Mouse (Mus musculus) kidney, embryonic 14.5 days (tissue): ENCODE measurements around the gene Pmepa1. TPM values are rescaled to one million over a fixed set of nuclear protein-coding genes. Genes with fewer than 3 reads are reported as not detected.

Experiments used
- ATAC-seq: fragments of 200-750 bp; cut with Nextera tagmentation; 2 replicates; pipeline ENCODE4 v1.8.0; 2017; ENCODE audit warnings: moderate number of reproducible peaks, mild to moderate bottlenecking, moderate TSS enrichment, moderate library complexity; ENCODE audit not compliant: low FRiP score, low TSS enrichment
- H3K27ac ChIP-seq: fragments of 300-500 bp; sonication (generic); 2 replicates; pipeline ENCODE4 v1.5.1; 2014; ENCODE audit warnings: low read depth, mild to moderate bottlenecking, low read length, moderate library complexity, mixed read lengths
- H3K27me3 ChIP-seq: fragments of 300-500 bp; sonication (generic); 2 replicates; pipeline ENCODE4 v1.6.1; 2014; ENCODE audit warnings: mild to moderate bottlenecking, low read length; ENCODE audit not compliant: control insufficient read depth, insufficient read depth
- H3K36me3 ChIP-seq: fragments of 300-500 bp; sonication (generic); 2 replicates; pipeline ENCODE4 v1.6.1; 2014; ENCODE audit warnings: low read length, mixed read lengths; ENCODE audit not compliant: control insufficient read depth, insufficient read depth
- H3K4me1 ChIP-seq: fragments of 300-500 bp; sonication (generic); 2 replicates; pipeline ENCODE4 v1.6.1; 2014; ENCODE audit warnings: low read length, mixed read lengths; ENCODE audit not compliant: control insufficient read depth, insufficient read depth
- H3K4me2 ChIP-seq: fragments of 300-500 bp; sonication (generic); replicated peaks from 2 replicates; pipeline ENCODE4 v1.6.1; 2014; ENCODE audit warnings: low read depth, mild to moderate bottlenecking, low read length
- H3K4me3 ChIP-seq: fragments of 300-500 bp; sonication (generic); 2 replicates; pipeline ENCODE4 v1.5.1; 2014; ENCODE audit warnings: mild to moderate bottlenecking, low read length
- H3K9ac ChIP-seq: fragments of 300-500 bp; sonication (generic); 2 replicates; pipeline ENCODE4 v1.6.1; 2014; ENCODE audit warnings: low read depth, mild to moderate bottlenecking, low read length, moderate library complexity
- H3K9me3 ChIP-seq: fragments of 300-500 bp; sonication (generic); 2 replicates; pipeline ENCODE4 v1.6.1; 2016; ENCODE audit warnings: low read length; ENCODE audit not compliant: control insufficient read depth
- WGBS: fragments of 180-500 bp; shearing (Covaris S2); extraction: QIAGEN DNeasy Blood & Tissue Kit; methylation state at CpG from one replicate; pipeline ENCODE4 v1.1.7; 2014; 5-methylcytosine and 5-hydroxymethylcytosine counted together
- polyA plus RNA-seq: library from polyadenylated mRNA; unstranded; fragments of >200 nt; fragmentation: Nextera tagmentation; extraction: Ambion mirVana; gene quantifications from 2 replicates; pipeline ENCODE4 v1.2.1, GENCODE M21; 2014

The Pmepa1 gene
- polyA plus RNA-seq, 1 experiment from 2014 or later, result 4.9 TPM

DNA sequence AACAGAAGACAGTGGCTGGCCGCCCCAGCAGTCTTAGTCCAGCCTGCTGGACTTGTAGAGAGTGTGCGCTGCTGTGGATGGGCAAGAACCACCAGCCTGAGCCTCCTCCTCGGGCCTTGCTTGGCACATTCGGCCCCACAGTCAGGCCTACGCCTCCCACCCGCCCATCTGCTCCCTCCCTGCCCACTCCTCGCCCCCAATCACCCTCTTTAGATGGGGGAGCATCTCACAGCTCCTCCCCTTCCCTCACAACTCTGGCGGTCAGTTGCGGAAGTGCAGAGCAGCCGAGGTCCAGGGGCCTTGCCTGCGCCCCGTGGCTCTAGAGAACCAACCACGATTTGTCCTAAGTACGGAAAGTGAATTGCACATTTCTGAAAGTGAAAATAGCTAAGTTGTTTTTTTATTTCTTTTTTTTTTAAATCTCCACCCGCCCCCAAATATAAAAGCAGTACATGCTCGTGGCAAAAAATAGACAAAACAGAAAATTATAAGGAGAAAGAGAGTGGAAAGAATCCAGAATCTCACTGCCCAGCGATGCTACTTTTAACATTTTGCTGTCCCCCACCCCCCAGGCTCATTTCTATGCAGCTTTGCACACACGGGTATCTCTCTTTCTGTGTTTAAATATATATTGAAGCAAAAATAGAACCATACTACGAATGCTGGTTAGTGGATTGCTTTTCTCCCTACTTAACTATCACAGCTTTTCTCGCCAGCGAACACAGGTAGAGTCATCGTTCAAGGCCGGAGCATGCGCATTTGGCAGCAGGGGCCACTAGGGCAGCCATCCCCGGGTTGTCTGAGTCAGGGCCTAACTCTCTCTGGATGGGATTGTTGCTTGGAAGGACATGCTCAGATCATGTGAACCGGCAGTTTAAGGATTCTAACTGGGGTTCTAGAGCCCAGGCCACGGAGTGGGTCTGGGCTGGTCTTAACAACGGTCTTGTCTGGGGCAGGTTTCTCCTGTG, 24.6 kb upstream of the Pmepa1 start:
- Histone ChIP-seq H3K36me3 (no peaks in the 10 kb centered on the region), H3K4me1 (peaks cover 4% of the 10 kb centered on the region; the same call in 1 of the 2 replicates), H3K27ac (no peak overlapping the region), H3K9me3 (no peaks in the 10 kb centered on the region), H3K27me3 (0 out of 2 replicates have a peak, but pooled peaks cover 5% of the 10 kb centered on the region), H3K9ac (no peak overlapping the region), H3K4me3 (no peak overlapping the region), H3K4me2 (no peak overlapping the region)
- no peak for ATAC-seq
- WGBS, result 70% methylated on average over 28 of the region's 28 CpGs

- ATAC-seq, result no peak
- H3K27me3 ChIP-seq, result no peaks in the 10 kb centered on the region
- whole genome bisulfite sequencing, result 81% methylated on average over 9 of the region's 9 CpGs
Measured at GRCm38 (mm10) chr2:173296408-173296807, 20.1 kb upstream of the Pmepa1 start.

GRCm38 (mm10) chr2:173293042-173293441, 16.7 kb upstream of the Pmepa1 start:
- no peak overlapping the region for H3K9ac ChIP-seq
- no peak for ATAC-seq
- H3K4me1 ChIP-seq, result no peaks in the 10 kb centered on the region
- H3K4me3 ChIP-seq, result no peak overlapping the region
- no peaks in the 10 kb centered on the region for H3K27me3 ChIP-seq
- H3K4me2 ChIP-seq, result no peak overlapping the region
- WGBS, result 69% methylated on average over 6 of the region's 6 CpGs
- no peaks in the 10 kb centered on the region for H3K36me3 ChIP-seq
- H3K27ac ChIP-seq, result no peak overlapping the region
- H3K9me3 ChIP-seq, result no peaks in the 10 kb centered on the region

More at GRCm38 (mm10) chr2:173296408-173296807, 20.1 kb upstream of the Pmepa1 start:
- Histone ChIP-seq H3K9me3 (no peaks in the 10 kb centered on the region), H3K4me2 (no peak overlapping the region), H3K27ac (no peak overlapping the region), H3K4me1 (no peaks in the 10 kb centered on the region), H3K36me3 (no peaks in the 10 kb centered on the region), H3K4me3 (no peak overlapping the region), H3K9ac (no peak overlapping the region)

DNA sequence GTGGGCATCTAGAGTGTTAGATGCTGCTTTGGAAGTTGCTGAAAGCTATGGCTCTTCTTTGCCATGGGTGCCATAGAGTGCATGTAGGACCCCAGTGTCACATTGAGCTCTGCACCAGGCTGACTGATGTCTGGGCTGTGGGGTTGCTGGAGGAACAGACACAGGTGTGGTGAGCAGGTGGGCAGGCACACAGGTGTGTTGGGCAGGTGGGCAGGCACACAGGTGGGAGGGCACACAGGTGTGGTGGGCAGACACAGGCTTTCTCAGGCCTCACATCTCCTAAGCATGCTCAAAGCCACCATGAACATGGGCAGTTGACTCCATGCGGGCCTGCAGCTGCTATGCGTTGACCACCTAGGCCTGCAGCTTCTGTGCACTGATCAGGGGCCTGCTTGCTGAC, 16.2 kb upstream of the Pmepa1 start:
- H3K36me3 ChIP-seq, result no peaks in the 10 kb centered on the region
- H3K9me3 ChIP-seq, result no peaks in the 10 kb centered on the region
- H3K4me3 ChIP-seq, result no peak overlapping the region
- H3K9ac ChIP-seq, result no peak overlapping the region
- no peak overlapping the region for H3K27ac ChIP-seq
- no peak overlapping the region for H3K4me2 ChIP-seq
- no peak for ATAC-seq
- no peaks in the 10 kb centered on the region for H3K27me3 ChIP-seq
- no peaks in the 10 kb centered on the region for H3K4me1 ChIP-seq
- 93% methylated on average over 2 of the region's 2 CpGs for WGBS

DNA sequence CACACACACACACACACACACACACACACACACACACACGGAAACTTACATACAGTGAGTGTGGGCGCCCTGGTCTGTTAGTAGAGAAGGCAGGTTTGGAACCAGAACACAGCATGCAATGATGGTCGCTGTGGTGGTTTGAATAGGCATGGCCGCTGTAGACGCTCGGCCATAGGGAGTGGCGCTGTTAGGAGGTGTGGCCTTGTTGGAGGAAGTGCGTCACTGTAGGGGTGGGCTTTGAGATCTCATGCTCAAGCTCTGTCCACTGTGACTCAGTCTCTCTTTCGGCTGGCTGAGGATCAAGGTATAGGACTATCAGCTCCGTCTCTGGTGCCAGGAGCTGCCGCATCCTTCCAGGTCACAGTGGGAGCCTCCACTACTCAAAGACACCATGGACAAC, 14.6 kb upstream of the Pmepa1 start:
- H3K27me3 ChIP-seq, result no peaks in the 10 kb centered on the region
- 98% methylated on average over 11 of the region's 11 CpGs for WGBS
- no peak overlapping the region for H3K4me2 ChIP-seq
- no peak overlapping the region for H3K9ac ChIP-seq
- no peak overlapping the region for H3K4me3 ChIP-seq
- no peak for ATAC-seq
- H3K27ac ChIP-seq, result no peak overlapping the region
- H3K4me1 ChIP-seq, result no peaks in the 10 kb centered on the region
- H3K9me3 ChIP-seq, result no peaks in the 10 kb centered on the region
- no peaks in the 10 kb centered on the region for H3K36me3 ChIP-seq

DNA sequence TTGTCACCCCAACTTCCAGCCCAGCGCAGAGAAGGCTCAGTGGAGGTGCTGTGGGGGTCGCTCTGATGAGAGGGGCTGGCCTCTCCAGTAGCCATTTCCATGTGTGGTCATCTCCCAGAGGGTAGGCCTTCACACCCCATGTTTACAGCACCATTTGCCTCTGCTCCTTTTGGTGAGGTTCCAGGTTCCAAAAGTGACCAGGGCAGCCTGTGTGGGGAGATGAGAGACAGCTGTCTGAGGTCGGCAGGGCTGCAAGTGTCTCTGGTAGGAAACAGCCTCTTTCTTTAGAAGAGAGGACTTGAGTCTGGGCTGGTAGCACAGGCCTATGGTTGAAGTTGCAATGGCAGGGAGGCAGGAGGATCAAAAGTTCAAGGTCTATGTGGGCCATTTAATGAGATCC, 13.6 kb upstream of the Pmepa1 start:
- Histone ChIP-seq H3K36me3 (no peaks in the 10 kb centered on the region), H3K4me2 (no peak overlapping the region), H3K27ac (no peak overlapping the region), H3K9ac (no peak overlapping the region), H3K4me1 (no peaks in the 10 kb centered on the region), H3K27me3 (no peaks in the 10 kb centered on the region), H3K4me3 (no peak overlapping the region), H3K9me3 (no peaks in the 10 kb centered on the region)
- WGBS, result 32% methylated on average over 3 of the region's 3 CpGs
- no peak for ATAC-seq

DNA sequence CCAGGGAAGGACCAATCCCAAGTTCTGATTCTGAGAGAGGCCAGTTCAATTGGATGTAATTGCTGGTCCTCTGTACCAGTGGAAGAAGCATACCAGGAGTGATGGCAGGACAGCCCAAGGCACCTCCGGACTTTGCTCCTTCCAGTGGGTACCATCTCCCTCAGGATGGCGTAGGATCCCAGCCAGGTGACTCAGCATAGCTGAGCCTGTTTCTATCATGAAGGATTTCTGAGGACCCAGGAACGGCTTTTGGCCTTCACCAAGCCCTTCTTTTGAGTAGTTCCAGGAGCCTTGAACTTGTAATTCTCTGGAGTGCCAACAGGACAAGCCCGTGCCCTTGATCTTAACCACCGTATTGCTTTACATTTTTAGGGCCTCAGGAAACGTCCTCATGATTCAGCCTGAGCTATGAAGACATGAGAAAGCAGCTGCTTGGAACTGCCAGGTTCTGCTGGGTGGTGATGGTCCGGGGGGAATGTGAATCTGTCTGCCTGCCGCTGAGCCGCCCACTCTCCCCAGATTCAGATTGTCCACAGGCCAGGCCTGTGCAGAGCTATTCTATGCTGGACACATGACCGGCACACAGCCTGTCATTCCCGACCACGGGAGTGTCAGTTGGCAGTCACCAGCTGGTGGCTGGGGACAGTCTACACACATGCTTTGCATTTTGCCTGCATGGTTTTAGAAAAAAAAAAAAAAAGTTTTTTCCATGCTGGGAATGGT, 9.6 kb upstream of the Pmepa1 start:
- Histone ChIP-seq H3K9me3 (no peaks in the 10 kb centered on the region), H3K36me3 (no peaks in the 10 kb centered on the region), H3K27ac (no peak overlapping the region), H3K4me1 (no peaks in the 10 kb centered on the region), H3K4me3 (no peak overlapping the region), H3K4me2 (no peak overlapping the region), H3K27me3 (no peaks in the 10 kb centered on the region), H3K9ac (no peak overlapping the region)
- ATAC-seq, result no peak
- 81% methylated on average over 12 of the region's 12 CpGs for WGBS

DNA sequence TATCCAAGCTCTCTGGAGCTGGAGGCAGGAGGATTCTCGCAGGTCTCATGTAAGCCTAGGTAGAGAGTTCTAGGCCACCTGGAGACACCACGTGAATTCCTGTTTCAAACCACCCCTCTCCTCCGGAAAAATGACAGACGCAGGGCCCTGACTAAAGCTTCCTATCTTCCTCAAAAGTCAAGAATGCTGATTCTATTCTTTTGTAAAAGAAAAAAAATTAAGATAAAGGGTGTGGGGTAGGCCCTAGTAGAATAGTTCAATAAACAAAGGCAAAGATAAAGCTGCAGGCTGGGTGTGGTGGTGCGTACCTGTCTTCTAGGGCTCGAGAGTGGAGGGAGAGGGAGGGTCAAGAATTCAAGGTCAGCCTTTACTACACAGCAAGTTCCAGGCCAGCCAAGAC, 8.4 kb upstream of the Pmepa1 start:
- Histone ChIP-seq H3K9me3 (no peaks in the 10 kb centered on the region), H3K9ac (no peak overlapping the region)
- WGBS, result 89% methylated on average over 6 of the region's 6 CpGs

GRCm38 (mm10) chr2:173282191-173282590, 5.9 kb upstream of the Pmepa1 start:
- no peak overlapping the region for H3K4me3 ChIP-seq
- no peak overlapping the region for H3K27ac ChIP-seq
- 85% methylated on average over 8 of the region's 8 CpGs for WGBS
- no peak for ATAC-seq
- no peak overlapping the region for H3K4me2 ChIP-seq
- H3K9ac ChIP-seq, result no peak overlapping the region
- H3K9me3 ChIP-seq, result no peaks in the 10 kb centered on the region
- H3K4me1 ChIP-seq, result no peaks in the 10 kb centered on the region; the same call in 1 of the 2 replicates
- no peaks in the 10 kb centered on the region for H3K27me3 ChIP-seq
- H3K36me3 ChIP-seq, result no peaks in the 10 kb centered on the region

More for the DNA sequence above, 8.4 kb upstream of the Pmepa1 start:
- no peak overlapping the region for H3K4me3 ChIP-seq
- ATAC-seq, result no peak
- no peak overlapping the region for H3K4me2 ChIP-seq
- no peaks in the 10 kb centered on the region for H3K4me1 ChIP-seq
- no peaks in the 10 kb centered on the region for H3K36me3 ChIP-seq
- H3K27me3 ChIP-seq, result no peaks in the 10 kb centered on the region
- no peak overlapping the region for H3K27ac ChIP-seq
